Mouse (Mus musculus) limb, embryonic 14.5 days (tissue): ENCODE data around the gene Eps15l1. TPM values are rescaled to one million over a fixed set of nuclear protein-coding genes. Genes with fewer than 3 reads are reported as not detected.
A peak's percentile ranks its signal among the peaks of the same experiment; 100 is the strongest.

Experiments used
- ATAC-seq: fragments of 200-750 bp; cut with Nextera tagmentation; 2 replicates; pipeline ENCODE4 v1.8.0; 2017; ENCODE audit warnings: low read depth, moderate number of reproducible peaks, moderate TSS enrichment; ENCODE audit not compliant: low FRiP score
- DNase-seq: peaks from one replicate; pipeline ENCODE4 v3.0.0-alpha.2; 2015; ENCODE audit warnings: low spot score
- H3K27ac ChIP-seq: fragments of 300-500 bp; sonication (generic); replicated peaks from 2 replicates; pipeline ENCODE4 v1.5.1; 2014; ENCODE audit warnings: low read depth, mild to moderate bottlenecking, low read length, moderate library complexity, mixed read lengths
- H3K27me3 ChIP-seq: fragments of 300-500 bp; sonication (generic); 2 replicates; pipeline ENCODE4 v1.6.1; 2014; ENCODE audit warnings: low read length, mixed read lengths; ENCODE audit not compliant: control insufficient read depth, insufficient read depth
- H3K36me3 ChIP-seq: fragments of 300-500 bp; sonication (generic); 2 replicates; pipeline ENCODE4 v1.6.1; 2014; ENCODE audit warnings: mild to moderate bottlenecking, low read length, moderate library complexity, mixed read lengths; ENCODE audit not compliant: control insufficient read depth, insufficient read depth
- H3K4me1 ChIP-seq: fragments of 300-500 bp; sonication (generic); 2 replicates; pipeline ENCODE4 v1.6.1; 2014; ENCODE audit warnings: antibody characterized with exemption, low read length, mixed read lengths; ENCODE audit not compliant: control insufficient read depth, insufficient read depth
- H3K4me2 ChIP-seq: fragments of 300-500 bp; sonication (generic); replicated peaks from 2 replicates; pipeline ENCODE4 v1.6.1; 2014; ENCODE audit warnings: low read depth, mild to moderate bottlenecking, low read length, moderate library complexity; ENCODE audit not compliant: severe bottlenecking
- H3K4me3 ChIP-seq: fragments of 300-500 bp; sonication (generic); replicated peaks from 2 replicates; pipeline ENCODE4 v1.5.1; 2014; ENCODE audit warnings: low read length
- H3K9ac ChIP-seq: fragments of 300-500 bp; sonication (generic); 2 replicates; pipeline ENCODE4 v1.6.1; 2014; ENCODE audit warnings: mild to moderate bottlenecking, low read depth, low read length, moderate library complexity; ENCODE audit not compliant: severe bottlenecking
- H3K9me3 ChIP-seq: fragments of 300-500 bp; sonication (generic); 2 replicates; pipeline ENCODE4 v1.6.1; 2016; ENCODE audit warnings: low read length; ENCODE audit not compliant: control insufficient read depth
- POLR2A ChIP-seq: fragments of 200-500 bp; IDR thresholded peaks from 2 replicates; pipeline ENCODE4 v1.8.0; 2012; ENCODE audit warnings: inconsistent platforms, mild to moderate bottlenecking, moderate library complexity, borderline replicate concordance; ENCODE audit not compliant: insufficient read depth, insufficient read length; ENCODE audit errors: extremely low read depth
- WGBS: fragments of 180-500 bp; shearing (Covaris S2); extraction: QIAGEN DNeasy Blood & Tissue Kit; methylation state at CpG from one replicate; pipeline ENCODE4 v1.1.7; 2014; 5-methylcytosine and 5-hydroxymethylcytosine counted together
- polyA plus RNA-seq, 2 experiments: library from polyadenylated mRNA; depleted of rRNA in 1 of 2; stranded (reverse) in 1 of 2; unstranded in 1 of 2; fragments of >200 nt; fragmentation: Nextera tagmentation in 1 of 2; extraction: Ambion mirVana in 1 of 2; gene quantifications; 2 replicates each; pipeline versions ENCODE4 v1.2.1 to v1.2.3; 2012 to 2014

The Eps15l1 gene
- polyA plus RNA-seq, 2 experiments, result 56.5 to 114 TPM

- Histone ChIP-seq H3K4me2 (no peak overlapping the region), H3K4me3 (no peak overlapping the region), H3K27ac (no peak overlapping the region), H3K4me1 (no peaks in the 10 kb centered on the region), H3K27me3 (no peaks in the 10 kb centered on the region), H3K36me3 (peaks cover 70% of the 10 kb centered on the region), H3K9me3 (0 out of 2 replicates have a peak, but pooled peaks cover 7% of the 10 kb centered on the region), H3K9ac (no peak overlapping the region)
- ATAC-seq (no peak), DNase-seq (no peak)
- 81% methylated on average over 8 of the region's 8 CpGs for WGBS
- TF ChIP-seq POLR2A, result no peak
These were observed 30.3 kb upstream of the Eps15l1 start for GRCm38 (mm10) chr8:72451516-72451915.

DNA sequence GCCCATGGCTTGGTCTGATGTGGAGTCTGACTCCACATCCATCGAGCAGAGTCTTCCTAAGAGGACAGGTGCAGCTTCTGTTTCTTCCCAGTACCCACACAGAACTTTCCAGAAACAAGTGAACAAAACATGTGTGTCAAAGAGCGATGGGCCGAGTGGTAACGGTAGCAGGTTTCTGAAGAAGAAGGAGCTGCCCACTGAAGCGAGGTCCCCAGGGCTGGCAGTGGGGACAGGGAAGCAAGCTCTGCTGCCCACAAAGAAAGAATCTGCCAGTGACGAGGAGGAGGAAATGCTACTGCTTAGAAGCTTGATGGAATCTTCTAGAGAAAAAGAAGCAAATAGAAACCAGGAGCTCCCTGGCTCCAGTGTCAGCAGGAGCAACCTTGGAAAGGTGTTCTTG lies 23.8 kb upstream of the Eps15l1 start:
- no peak for ATAC-seq
- 95% methylated on average over 6 of the region's 6 CpGs for WGBS

DNA sequence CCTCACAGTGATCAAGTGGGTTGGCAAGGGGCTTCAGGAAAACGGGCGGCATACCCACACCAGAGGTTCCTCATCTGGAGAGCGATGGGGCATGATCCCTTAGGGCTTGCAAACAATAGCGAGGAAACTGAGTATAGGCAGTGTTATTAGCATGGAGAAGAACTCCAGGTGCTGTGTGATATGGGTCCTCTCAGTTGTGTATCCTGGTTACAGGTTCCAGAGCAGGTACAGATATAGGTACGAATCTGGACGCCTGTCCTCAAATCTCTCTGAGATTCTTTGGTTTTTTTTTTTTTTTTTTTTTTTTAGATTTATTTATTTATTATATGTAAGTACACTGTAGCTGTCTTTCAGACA lies 22.7 kb upstream of the Eps15l1 start:
- Histone ChIP-seq H3K27me3 (no peaks in the 10 kb centered on the region), H3K9ac (peak overlapping the region; percentile 56), H3K36me3 (peaks cover 11% of the 10 kb centered on the region), H3K4me1 (no peaks in the 10 kb centered on the region), H3K9me3 (no peaks in the 10 kb centered on the region), H3K27ac (no peak overlapping the region), H3K4me3 (peak overlapping the region; percentile 39), H3K4me2 (peak overlapping the region; percentile 72)
- 34% methylated on average over 6 of the region's 6 CpGs for WGBS
- TF ChIP-seq POLR2A, result no peak
- DNase-seq (no peak), ATAC-seq (peak; percentile 41)

More for the DNA sequence above, 23.8 kb upstream of the Eps15l1 start:
- H3K9me3 ChIP-seq, result no peaks in the 10 kb centered on the region
- H3K9ac ChIP-seq, result no peak overlapping the region
- DNase-seq, result no peak
- peaks cover 22% of the 10 kb centered on the region for H3K36me3 ChIP-seq
- TF ChIP-seq POLR2A, result no peak
- no peak overlapping the region for H3K4me2 ChIP-seq
- no peaks in the 10 kb centered on the region for H3K4me1 ChIP-seq
- no peak overlapping the region for H3K27ac ChIP-seq
- H3K27me3 ChIP-seq, result no peaks in the 10 kb centered on the region
- no peak overlapping the region for H3K4me3 ChIP-seq

DNA sequence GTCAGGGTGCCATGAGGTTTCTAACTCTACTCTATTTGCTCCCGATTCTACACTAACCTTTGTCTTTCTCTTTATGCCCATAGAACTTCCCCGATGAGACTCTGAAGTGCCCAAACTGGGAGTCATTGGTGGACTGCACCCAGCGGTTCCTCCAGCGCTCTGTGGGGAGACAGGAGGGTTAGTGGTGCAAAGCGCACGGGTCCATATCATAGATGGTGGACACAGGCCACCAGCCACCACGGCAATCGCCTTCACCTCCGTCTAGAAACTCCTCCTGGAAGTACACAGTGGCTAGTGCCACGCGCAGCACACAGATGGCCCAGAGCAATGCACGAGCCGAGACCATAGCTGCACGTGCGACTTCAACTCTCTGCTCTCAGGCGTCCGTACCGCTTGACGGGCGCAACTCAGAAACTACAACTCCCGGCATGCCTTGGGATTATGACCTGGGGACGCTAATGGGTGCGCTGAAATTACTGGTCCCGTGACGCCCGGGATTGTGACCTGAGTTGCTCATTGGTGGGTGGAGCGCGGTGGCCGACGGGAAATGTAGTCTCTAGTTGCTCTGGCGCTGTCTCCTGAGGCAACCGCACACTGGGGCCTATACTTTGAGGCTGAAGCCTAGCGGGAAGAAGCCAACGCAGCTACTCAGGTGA lies 22.2 kb upstream of the Eps15l1 start, which contains the start of the genes Calr3 and 1700030K09Rik:
Gene Calr3, minus strand, starts transcription at position 533 of the 656 bp plus-strand sequence.
Gene 1700030K09Rik, plus strand, starts transcription at position 543 of the 656 bp plus-strand sequence.
- H3K4me1 ChIP-seq, result no peaks in the 10 kb centered on the region
- 6% methylated on average over 34 of the region's 34 CpGs for WGBS
- peak; percentile 21; the same call in 1 of the 2 replicates for TF ChIP-seq POLR2A
- peak within 1 kb of the TSS; percentile 72 for H3K4me2 ChIP-seq
- no peak within 1 kb of the TSS for H3K27ac ChIP-seq
- ATAC-seq (peak; percentile 99), DNase-seq (peak; percentile 100)
- H3K36me3 ChIP-seq, result peaks cover 10% of the 10 kb centered on the region; the same call in 1 of the 2 replicates
- H3K9ac ChIP-seq, result peak within 1 kb of the TSS; percentile 56
- no peaks in the 10 kb centered on the region for H3K27me3 ChIP-seq
- H3K9me3 ChIP-seq, result no peaks in the 10 kb centered on the region
- H3K4me3 ChIP-seq, result peak within 1 kb of the TSS; percentile 39

DNA sequence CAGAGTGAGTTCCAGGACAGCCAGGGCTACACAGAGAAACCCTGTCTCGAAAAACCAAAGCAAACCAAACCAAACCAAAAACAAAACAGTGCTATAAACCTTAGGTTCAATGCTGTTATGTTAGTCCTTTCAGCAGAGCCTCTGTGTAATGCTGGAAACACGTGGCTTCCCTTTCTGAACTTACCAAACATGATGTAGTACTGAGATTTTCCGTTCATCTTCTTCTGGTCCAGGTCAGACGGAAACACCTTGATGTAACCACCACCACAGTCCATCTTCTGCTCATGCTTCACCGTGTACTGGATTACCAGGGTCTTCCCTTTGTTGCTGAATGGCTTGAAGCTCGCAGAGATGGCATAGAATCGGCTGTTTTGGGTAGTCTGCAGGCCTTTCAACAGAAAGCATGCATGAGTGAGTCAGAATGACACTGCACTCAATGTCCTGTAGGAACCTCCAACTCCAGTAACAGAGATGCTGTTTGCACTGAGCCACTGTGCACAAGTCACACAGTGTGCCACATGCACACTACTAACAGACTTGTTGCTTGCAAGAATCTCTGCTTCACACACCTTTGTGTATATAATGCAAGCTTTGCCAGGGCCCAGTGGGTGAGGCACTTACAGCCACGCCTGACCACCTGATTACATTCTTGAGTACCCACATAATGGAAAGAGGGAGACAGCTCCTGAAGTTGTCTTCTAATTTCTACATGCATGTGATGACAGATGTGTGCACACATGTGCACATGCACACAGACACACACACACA lies 17.2 kb upstream of the Eps15l1 start:
- WGBS, result 75% methylated on average over 8 of the region's 8 CpGs
- DNase-seq, result no peak
- no peak for ATAC-seq

More for the DNA sequence above, 17.2 kb upstream of the Eps15l1 start:
- H3K9ac ChIP-seq, result no peak overlapping the region
- H3K4me1 ChIP-seq, result no peaks in the 10 kb centered on the region
- H3K9me3 ChIP-seq, result no peaks in the 10 kb centered on the region
- no peak for TF ChIP-seq POLR2A
- H3K27me3 ChIP-seq, result no peaks in the 10 kb centered on the region
- no peaks in the 10 kb centered on the region for H3K36me3 ChIP-seq
- H3K27ac ChIP-seq, result no peak overlapping the region
- no peak overlapping the region for H3K4me2 ChIP-seq
- H3K4me3 ChIP-seq, result no peak overlapping the region
